Mouse (Mus musculus): ENCODE data around the gene Opcml. TPM values are rescaled to one million over a fixed set of nuclear protein-coding genes. Genes with fewer than 3 reads are reported as not detected.

Gene Opcml
- polyA plus RNA-seq, 1 experiment from 2014 or later, result 9.8 TPM

GRCm38 (mm10) chr9:28536637-28537036 lies 746.1 kb downstream of the Opcml start:
- ATAC-seq (ENCODE audit: borderline replicate concordance, extremely low read depth, low FRiP score, low TSS enrichment), result no peak
- WGBS, result 46% methylated on average over 4 of the region's 4 CpGs
- Histone ChIP-seq H3K9ac (no peak overlapping the region), H3K36me3 (no peaks in the 10 kb centered on the region), H3K9me3 (no peaks in the 10 kb centered on the region), H3K27me3 (no peaks in the 10 kb centered on the region), H3K27ac (no peak overlapping the region), H3K4me2 (no peak overlapping the region), H3K4me1 (no peaks in the 10 kb centered on the region), H3K4me3 (no peak overlapping the region)

- Histone ChIP-seq H3K36me3 (no peaks in the 10 kb centered on the region), H3K4me2 (no peak overlapping the region)
- 40% methylated on average over 9 of the region's 9 CpGs for WGBS
Observed at GRCm38 (mm10) chr9:28548189-28548588, 757.6 kb downstream of the Opcml start.

GRCm38 (mm10) chr9:28552387-28553182 lies 762.0 kb downstream of the Opcml start:
- Histone ChIP-seq H3K27me3 (no peaks in the 10 kb centered on the region), H3K27ac (no peak overlapping the region), H3K4me3 (no peak overlapping the region), H3K9me3 (no peaks in the 10 kb centered on the region), H3K4me2 (no peak overlapping the region), H3K4me1 (no peaks in the 10 kb centered on the region), H3K9ac (no peak overlapping the region), H3K36me3 (no peaks in the 10 kb centered on the region)
- WGBS, result 50% methylated on average over 1 of the region's 1 CpGs
- no peak for ATAC-seq (ENCODE audit: borderline replicate concordance, extremely low read depth, low FRiP score, low TSS enrichment)

More at GRCm38 (mm10) chr9:28548189-28548588, 757.6 kb downstream of the Opcml start:
- no peak for ATAC-seq (ENCODE audit: borderline replicate concordance, extremely low read depth, low FRiP score, low TSS enrichment)
- H3K27me3 ChIP-seq, result no peaks in the 10 kb centered on the region
- H3K4me3 ChIP-seq, result no peak overlapping the region
- no peak overlapping the region for H3K27ac ChIP-seq
- no peaks in the 10 kb centered on the region for H3K9me3 ChIP-seq
- no peak overlapping the region for H3K9ac ChIP-seq
- H3K4me1 ChIP-seq, result no peaks in the 10 kb centered on the region

- no peak overlapping the region for H3K27ac ChIP-seq
- H3K4me2 ChIP-seq, result no peak overlapping the region
- 67% methylated on average over 2 of the region's 2 CpGs for WGBS
- no peaks in the 10 kb centered on the region for H3K9me3 ChIP-seq
- H3K36me3 ChIP-seq, result no peaks in the 10 kb centered on the region
- no peaks in the 10 kb centered on the region for H3K27me3 ChIP-seq
- H3K4me1 ChIP-seq, result 0 out of 2 replicates have a peak, but pooled peaks cover 5% of the 10 kb centered on the region
- H3K4me3 ChIP-seq, result no peak overlapping the region
- no peak for ATAC-seq (ENCODE audit: borderline replicate concordance, extremely low read depth, low FRiP score, low TSS enrichment)
- no peak overlapping the region for H3K9ac ChIP-seq
Observed at GRCm38 (mm10) chr9:28558628-28559027, 768.1 kb downstream of the Opcml start.

GRCm38 (mm10) chr9:28561761-28562160 lies 771.2 kb downstream of the Opcml start:
- no peaks in the 10 kb centered on the region for H3K27me3 ChIP-seq
- no peak overlapping the region for H3K4me2 ChIP-seq
- 48% methylated on average over 6 of the region's 6 CpGs for WGBS
- no peaks in the 10 kb centered on the region for H3K36me3 ChIP-seq
- ATAC-seq (ENCODE audit: borderline replicate concordance, extremely low read depth, low FRiP score, low TSS enrichment), result no peak
- 0 out of 2 replicates have a peak, but pooled peaks cover 5% of the 10 kb centered on the region for H3K4me1 ChIP-seq
- H3K9me3 ChIP-seq, result no peaks in the 10 kb centered on the region
- H3K4me3 ChIP-seq, result no peak overlapping the region
- no peak overlapping the region for H3K9ac ChIP-seq
- H3K27ac ChIP-seq, result no peak overlapping the region

GRCm38 (mm10) chr9:28563066-28563683 lies 772.6 kb downstream of the Opcml start:
- Histone ChIP-seq H3K27me3 (no peaks in the 10 kb centered on the region), H3K27ac (no peak overlapping the region), H3K9ac (no peak overlapping the region), H3K4me3 (no peak overlapping the region), H3K36me3 (no peaks in the 10 kb centered on the region), H3K9me3 (no peaks in the 10 kb centered on the region), H3K4me2 (no peak overlapping the region), H3K4me1 (0 out of 2 replicates have a peak, but pooled peaks cover 5% of the 10 kb centered on the region)
- WGBS, result 33% methylated on average over 14 of the region's 14 CpGs
- no peak for ATAC-seq (ENCODE audit: borderline replicate concordance, extremely low read depth, low FRiP score, low TSS enrichment)

GRCm38 (mm10) chr9:28569041-28569522 lies 778.5 kb downstream of the Opcml start:
- Histone ChIP-seq H3K4me2 (no peak overlapping the region), H3K9me3 (no peaks in the 10 kb centered on the region), H3K36me3 (no peaks in the 10 kb centered on the region), H3K4me1 (peaks cover 7% of the 10 kb centered on the region), H3K9ac (no peak overlapping the region), H3K27ac (no peak overlapping the region), H3K27me3 (no peaks in the 10 kb centered on the region), H3K4me3 (no peak overlapping the region)
- 12% methylated on average over 8 of the region's 8 CpGs for WGBS
- no peak for ATAC-seq (ENCODE audit: borderline replicate concordance, extremely low read depth, low FRiP score, low TSS enrichment)

GRCm38 (mm10) chr9:28569776-28570175 lies 779.2 kb downstream of the Opcml start:
- no peak for ATAC-seq (ENCODE audit: borderline replicate concordance, extremely low read depth, low FRiP score, low TSS enrichment)

GRCm38 (mm10) chr9:28571682-28572081 lies 781.1 kb downstream of the Opcml start:
- H3K27me3 ChIP-seq, result no peaks in the 10 kb centered on the region
- 47% methylated on average over 2 of the region's 2 CpGs for WGBS
- H3K36me3 ChIP-seq, result no peaks in the 10 kb centered on the region
- H3K27ac ChIP-seq, result no peak overlapping the region
- peaks cover 7% of the 10 kb centered on the region for H3K4me1 ChIP-seq
- ATAC-seq (ENCODE audit: borderline replicate concordance, extremely low read depth, low FRiP score, low TSS enrichment), result no peak
- H3K4me2 ChIP-seq, result no peak overlapping the region
- H3K4me3 ChIP-seq, result no peak overlapping the region
- H3K9me3 ChIP-seq, result no peaks in the 10 kb centered on the region
- H3K9ac ChIP-seq, result no peak overlapping the region

More at GRCm38 (mm10) chr9:28569776-28570175, 779.2 kb downstream of the Opcml start:
- Histone ChIP-seq H3K36me3 (no peaks in the 10 kb centered on the region), H3K27me3 (no peaks in the 10 kb centered on the region), H3K9me3 (no peaks in the 10 kb centered on the region), H3K4me3 (no peak overlapping the region), H3K4me2 (no peak overlapping the region), H3K4me1 (peaks cover 7% of the 10 kb centered on the region), H3K9ac (no peak overlapping the region), H3K27ac (no peak overlapping the region)
- WGBS, result 26% methylated on average over 2 of the region's 2 CpGs

- H3K9ac ChIP-seq, result no peak overlapping the region
- H3K4me3 ChIP-seq, result no peak overlapping the region
- H3K4me1 ChIP-seq, result peaks cover 7% of the 10 kb centered on the region
- no peak for ATAC-seq (ENCODE audit: borderline replicate concordance, extremely low read depth, low FRiP score, low TSS enrichment)
- whole genome bisulfite sequencing, result 70% methylated on average over 9 of the region's 9 CpGs
- H3K27me3 ChIP-seq, result no peaks in the 10 kb centered on the region
- no peak overlapping the region for H3K4me2 ChIP-seq
- H3K9me3 ChIP-seq, result no peaks in the 10 kb centered on the region
- H3K27ac ChIP-seq, result no peak overlapping the region
- H3K36me3 ChIP-seq, result no peaks in the 10 kb centered on the region
Observed at GRCm38 (mm10) chr9:28572136-28572774, 781.7 kb downstream of the Opcml start.

GRCm38 (mm10) chr9:28578730-28579129 lies 788.2 kb downstream of the Opcml start:
- no peaks in the 10 kb centered on the region for H3K4me1 ChIP-seq
- H3K4me3 ChIP-seq, result no peak overlapping the region
- H3K27me3 ChIP-seq, result no peaks in the 10 kb centered on the region
- no peak for ATAC-seq (ENCODE audit: borderline replicate concordance, extremely low read depth, low FRiP score, low TSS enrichment)
- H3K36me3 ChIP-seq, result no peaks in the 10 kb centered on the region
- no peak overlapping the region for H3K4me2 ChIP-seq
- H3K27ac ChIP-seq, result no peak overlapping the region
- no peak overlapping the region for H3K9ac ChIP-seq
- no peaks in the 10 kb centered on the region for H3K9me3 ChIP-seq

- ATAC-seq (ENCODE audit: borderline replicate concordance, extremely low read depth, low FRiP score, low TSS enrichment), result no peak
Observed at GRCm38 (mm10) chr9:28587253-28587652, 796.7 kb downstream of the Opcml start.

More at GRCm38 (mm10) chr9:28587253-28587652, 796.7 kb downstream of the Opcml start:
- Histone ChIP-seq H3K36me3 (no peaks in the 10 kb centered on the region), H3K4me2 (no peak overlapping the region), H3K27me3 (no peaks in the 10 kb centered on the region), H3K4me3 (no peak overlapping the region), H3K9me3 (no peaks in the 10 kb centered on the region), H3K27ac (no peak overlapping the region), H3K9ac (no peak overlapping the region), H3K4me1 (no peaks in the 10 kb centered on the region)
- 57% methylated on average over 3 of the region's 3 CpGs for WGBS

Data from lung, embryonic 15.5 days (tissue).